Mouse (Mus musculus): ENCODE measurements around the gene Tpcn1.

Tpcn1 gene

GRCm38 (mm10) chr5:120579211-120579897 is 9.1 kb downstream of the Tpcn1 start:
- no peak for DNase-seq (ENCODE audit: low spot score in 2 of 2)

- peak; percentile 58 to 80 for DNase-seq (ENCODE audit: low spot score in 2 of 2)
Measured at GRCm38 (mm10) chr5:120578504-120579081, 9.9 kb downstream of the Tpcn1 start.

DNA sequence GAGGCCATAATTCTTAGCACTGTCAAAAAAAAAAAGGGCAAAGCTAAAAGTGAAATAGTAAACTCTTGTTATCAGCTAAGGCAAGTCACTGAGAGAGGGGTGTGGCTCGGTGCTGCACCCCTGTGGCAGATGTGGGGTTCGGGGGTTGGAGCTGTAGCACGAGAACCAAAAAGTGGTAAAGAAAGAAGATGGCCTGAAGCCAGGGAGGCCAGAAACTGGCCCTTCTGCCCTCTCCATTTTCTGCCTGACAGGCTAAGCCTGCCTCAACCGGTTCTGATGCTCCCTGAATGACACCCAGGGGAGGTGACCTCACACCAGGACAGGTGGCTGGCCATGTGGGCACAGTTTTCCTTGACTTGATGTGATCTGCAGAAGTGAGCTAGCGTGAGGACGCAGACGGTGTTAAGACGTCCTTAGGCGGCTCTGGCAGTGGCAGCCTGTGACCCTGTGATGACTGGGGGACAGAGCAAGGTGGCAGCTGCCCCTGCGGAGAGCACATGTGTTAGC is 10.5 kb downstream of the Tpcn1 start:
- peak; percentile 85 to 89 for DNase-seq (ENCODE audit: low spot score in 2 of 2)

DNA sequence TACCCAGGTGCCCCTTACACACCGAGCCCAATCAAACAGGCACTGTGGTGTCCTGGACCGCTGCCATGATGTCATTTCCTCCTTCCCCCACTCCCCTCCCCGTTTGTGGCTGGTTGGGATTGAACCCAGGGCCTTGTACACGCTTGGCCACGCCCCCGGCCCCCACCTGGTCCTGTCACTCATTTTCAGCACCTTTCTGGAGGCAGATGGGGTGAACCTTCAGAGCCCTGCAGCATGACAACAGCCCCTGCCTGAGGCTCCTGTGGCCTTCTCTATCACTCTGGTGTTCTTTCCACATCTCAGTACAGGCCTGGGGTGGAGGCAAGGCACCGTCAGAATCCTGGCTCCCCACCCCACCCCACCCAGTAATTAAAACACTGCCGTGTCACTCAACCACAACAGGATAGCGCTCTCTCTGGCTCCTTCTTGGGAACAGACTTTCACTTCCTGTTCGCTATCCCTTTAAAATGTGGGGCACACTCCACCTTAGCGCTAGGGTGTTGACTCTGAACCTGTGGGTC is 11.6 kb downstream of the Tpcn1 start:
- DNase-seq (ENCODE audit: low spot score in 2 of 2): no peak

DNA sequence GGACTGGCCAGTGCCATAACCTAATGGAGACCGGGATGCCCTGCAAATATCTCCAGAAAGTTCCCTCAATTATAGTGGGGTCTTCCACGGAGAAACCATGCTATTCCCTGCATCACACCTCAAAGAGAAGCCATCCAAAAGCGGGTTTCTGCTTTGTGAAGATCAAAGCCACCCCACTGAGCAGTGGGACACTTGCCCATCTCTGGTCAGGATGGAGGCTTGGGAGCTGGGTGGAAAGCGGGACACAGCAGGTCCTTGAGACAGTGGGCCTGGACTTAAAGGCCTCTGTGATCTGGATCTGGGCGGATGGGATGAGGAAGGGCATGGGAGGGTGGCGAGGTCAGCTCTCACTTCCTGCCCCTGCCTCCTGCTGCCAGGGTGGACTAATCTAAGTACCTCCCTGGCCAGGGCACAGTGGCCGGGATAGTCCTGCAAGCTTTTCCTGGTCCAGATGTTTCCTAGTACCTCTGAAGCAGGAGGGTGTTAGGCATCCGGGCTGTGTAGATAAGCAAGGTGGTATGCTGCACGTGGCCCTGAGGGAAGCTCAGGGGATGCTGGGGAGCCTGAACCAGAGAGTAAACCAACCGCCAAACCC is 13.9 kb downstream of the Tpcn1 start:
- DNase-seq (ENCODE audit: low spot score in 2 of 2): no peak

- no peak for DNase-seq (ENCODE audit: low spot score in 2 of 2)
Measured at GRCm38 (mm10) chr5:120571056-120571740, 17.3 kb downstream of the Tpcn1 start.

DNA sequence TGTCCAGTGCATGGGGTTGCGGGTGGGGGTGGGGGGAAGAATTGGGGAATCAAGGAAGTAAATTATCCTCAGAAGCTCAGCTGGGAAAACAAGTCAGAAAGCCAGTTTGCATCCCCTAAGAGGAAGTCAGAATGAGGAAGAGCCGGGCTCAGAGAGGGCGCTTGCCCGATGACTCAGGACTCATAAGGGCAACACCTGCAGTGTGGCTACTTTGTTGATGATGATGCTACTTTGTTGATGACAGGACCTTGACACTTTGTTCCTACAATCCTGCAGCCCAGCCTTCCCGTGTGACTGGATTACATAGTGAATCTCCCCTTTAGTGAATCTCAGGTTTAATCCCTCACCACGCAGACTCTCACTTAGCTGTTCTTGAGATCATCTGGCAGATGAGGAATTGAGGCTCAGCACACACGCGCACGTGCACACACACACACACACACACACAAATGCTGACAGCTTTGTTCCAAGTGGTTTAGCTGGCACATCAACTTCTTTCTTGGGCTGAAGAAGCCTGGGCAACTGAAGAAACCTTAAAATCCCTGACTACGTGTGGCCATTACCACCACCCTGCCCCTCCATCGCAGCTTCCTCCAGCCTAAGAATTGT is 18.1 kb downstream of the Tpcn1 start:
- DNase-seq (ENCODE audit: low spot score in 2 of 2): no peak

DNA sequence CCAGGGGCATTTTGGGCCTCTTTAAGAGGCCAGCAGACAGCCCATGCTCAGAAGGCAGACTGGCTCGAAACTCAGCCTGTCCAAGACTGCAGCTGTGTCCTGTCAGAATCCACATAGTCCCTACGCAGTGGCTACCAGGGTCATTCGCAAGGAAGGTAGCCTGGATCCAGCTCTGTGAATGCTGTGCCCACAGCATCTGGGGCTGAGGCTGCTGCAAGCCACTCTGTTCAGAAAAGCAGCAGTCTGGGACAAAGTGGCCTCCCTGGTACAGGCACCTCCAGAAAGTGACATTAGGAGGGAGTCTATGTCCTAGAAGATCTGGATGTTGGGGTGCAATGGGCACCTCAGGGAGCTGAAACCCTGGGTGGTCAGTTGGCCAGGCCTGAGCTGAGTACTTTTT is 18.7 kb downstream of the Tpcn1 start:
- DNase-seq (ENCODE audit: low spot score in 2 of 2): no peak

- no peak for DNase-seq (ENCODE audit: low spot score in 2 of 2)
Measured at GRCm38 (mm10) chr5:120568964-120569363, 19.5 kb downstream of the Tpcn1 start.

- DNase-seq (ENCODE audit: low spot score in 2 of 2): no peak
Measured at GRCm38 (mm10) chr5:120568336-120568768, 20.1 kb downstream of the Tpcn1 start.

DNA sequence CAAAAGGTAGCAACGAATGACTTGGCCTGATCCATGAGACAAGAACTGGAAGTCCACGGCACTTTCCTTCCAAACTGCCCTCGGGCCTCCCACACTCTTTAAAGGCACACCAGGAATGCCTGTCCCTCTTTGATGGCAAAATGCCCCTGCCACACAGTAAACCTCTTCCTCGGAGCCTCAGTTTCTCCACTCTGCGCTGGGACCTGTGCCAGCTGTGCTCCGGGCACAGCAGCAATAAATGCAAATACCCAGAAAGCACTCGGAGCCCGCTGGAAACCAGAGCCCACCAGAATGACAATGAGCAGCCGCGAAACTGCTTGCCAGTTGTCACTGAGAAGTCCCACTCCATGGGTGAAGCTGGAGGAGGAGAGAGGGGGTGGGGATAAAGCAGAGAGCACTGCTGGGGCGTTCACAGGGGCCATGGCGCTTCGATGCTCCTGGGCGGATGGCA is 20.7 kb downstream of the Tpcn1 start:
- DNase-seq (ENCODE audit: low spot score in 2 of 2): no peak

DNA sequence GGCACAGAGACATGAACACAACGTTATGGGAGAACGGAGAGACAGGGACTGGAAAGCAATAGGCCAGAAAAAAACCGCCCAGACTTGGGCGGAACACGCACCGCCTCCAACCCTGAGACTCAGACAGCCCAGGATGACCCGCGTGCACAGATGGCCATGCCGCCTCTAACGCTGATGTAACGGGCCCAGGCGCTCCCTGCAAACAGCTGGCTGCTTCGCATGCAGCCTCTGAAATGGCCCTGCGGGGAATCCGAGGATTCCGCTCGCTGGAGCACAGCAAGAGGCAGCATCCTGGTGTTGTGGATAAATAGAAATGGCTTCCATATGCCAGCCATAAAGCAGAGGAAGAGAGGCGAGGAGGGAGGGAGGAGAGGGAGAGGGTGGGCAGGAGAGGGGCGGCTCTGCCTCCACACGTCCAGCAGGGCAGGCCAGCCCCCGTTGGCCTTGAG is 21.2 kb downstream of the Tpcn1 start:
- no peak for DNase-seq (ENCODE audit: low spot score in 2 of 2)

GRCm38 (mm10) chr5:120566681-120567252 is 21.7 kb downstream of the Tpcn1 start:
- no peak for DNase-seq (ENCODE audit: low spot score in 2 of 2)

GRCm38 (mm10) chr5:120566101-120566500 is 22.4 kb downstream of the Tpcn1 start:
- DNase-seq (ENCODE audit: low spot score in 2 of 2): no peak

DNA sequence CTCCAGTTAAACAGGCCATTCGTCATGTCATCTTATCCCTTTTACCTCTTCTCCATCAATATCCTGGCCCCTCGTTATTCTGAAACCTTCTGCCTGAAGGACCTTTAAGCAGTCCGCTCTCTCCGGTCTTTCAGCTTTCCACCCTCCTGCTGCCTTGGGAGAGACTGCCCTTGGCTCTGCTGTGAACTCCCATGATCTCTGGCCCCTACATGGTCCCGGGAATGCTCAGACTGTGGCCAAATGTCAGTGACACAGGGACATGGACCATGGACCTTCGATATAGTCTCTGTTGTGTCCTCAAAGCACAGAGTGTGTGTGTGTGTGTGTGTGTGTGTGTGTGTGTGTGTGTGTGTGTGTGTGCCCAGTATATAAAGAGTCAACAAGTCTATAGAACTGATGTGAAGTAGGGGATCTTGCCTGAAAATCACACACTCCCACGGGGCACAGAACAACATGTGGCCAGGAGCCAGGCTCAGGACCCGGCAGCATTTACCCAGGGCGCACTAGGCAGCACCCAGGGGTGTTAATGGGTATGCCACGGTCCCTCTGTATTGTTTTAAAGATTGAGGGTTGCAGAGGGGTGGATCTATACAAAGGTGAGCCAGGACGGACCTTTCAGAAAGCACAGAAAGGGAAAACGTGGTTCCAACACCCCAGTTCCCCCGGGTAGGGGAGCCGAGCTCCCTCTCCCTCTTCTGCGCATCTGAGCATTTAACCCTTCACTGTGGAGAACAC is 23.1 kb downstream of the Tpcn1 start:
- no peak for DNase-seq (ENCODE audit: low spot score in 2 of 2)

GRCm38 (mm10) chr5:120563914-120564311 is 24.6 kb downstream of the Tpcn1 start:
- no peak for DNase-seq (ENCODE audit: low spot score in 2 of 2)

- no peak for DNase-seq (ENCODE audit: low spot score in 2 of 2)
Measured at GRCm38 (mm10) chr5:120562956-120563913, 25.2 kb downstream of the Tpcn1 start.

- DNase-seq (ENCODE audit: low spot score in 2 of 2): no peak
Measured at GRCm38 (mm10) chr5:120560616-120561311, 27.7 kb downstream of the Tpcn1 start.

DNA sequence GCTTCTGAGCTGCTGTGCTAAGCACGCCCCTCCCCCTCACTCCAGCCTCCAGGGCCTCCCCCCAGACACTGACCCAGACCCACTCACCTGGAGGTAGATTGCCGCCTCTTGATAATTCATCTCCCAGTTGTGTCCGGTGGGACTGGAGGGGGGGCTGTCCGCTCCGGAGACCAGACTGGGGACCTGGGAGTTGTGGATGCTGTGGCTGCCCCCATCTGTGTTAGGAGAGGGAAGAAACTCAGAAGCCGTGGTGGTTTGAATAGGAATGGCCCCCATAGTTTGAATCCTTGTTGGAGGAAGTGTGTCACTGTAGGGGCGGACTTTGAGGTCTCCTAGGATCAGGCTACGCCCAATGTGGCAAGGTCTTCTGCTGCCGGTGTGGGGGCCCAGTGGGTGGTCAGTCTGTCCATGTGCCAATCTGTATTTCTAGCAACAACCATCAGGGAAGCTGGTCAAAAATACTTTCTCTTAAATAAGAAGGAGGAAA is 28.3 kb downstream of the Tpcn1 start:
- DNase-seq (ENCODE audit: low spot score in 2 of 2): no peak
